Mouse (Mus musculus) thymus, adult 2 months (tissue): ENCODE measurements around the gene Dimt1.
"Not testable (repeated sequence)": the region's sequence is repeated elsewhere in the genome, so short reads cannot be mapped to it uniquely, and the experiment has no call there.

ENCODE experiments used
- CTCF ChIP-seq: fragments of 200-500 bp; IDR thresholded peaks from 2 replicates; pipeline ENCODE4 v1.5.1; 2012; ENCODE audit warnings: mild to moderate bottlenecking, control low read depth, low read length, moderate library complexity, borderline replicate concordance; ENCODE audit not compliant: control insufficient read depth, poor library complexity, insufficient read depth; ENCODE audit errors: extremely low read depth
- POLR2A ChIP-seq: fragments of 200-500 bp; IDR thresholded peaks from 2 replicates; pipeline ENCODE4 v1.6.1; 2012; ENCODE audit warnings: mild to moderate bottlenecking, low read length, control low read depth, moderate library complexity; ENCODE audit not compliant: control insufficient read depth, poor library complexity, insufficient read depth; ENCODE audit errors: extremely low read depth

- TF ChIP-seq POLR2A, CTCF: not testable (repeated sequence)
Observed at GRCm38 (mm10) chr13:106925921-106926320, 21.0 kb upstream of the Dimt1 start.
